Mouse (Mus musculus) spleen, adult 2 months (tissue): ENCODE results near the gene Tacr2.

ENCODE experiments used
- CTCF ChIP-seq: fragments of 200-500 bp; IDR thresholded peaks from 2 replicates; pipeline ENCODE4 v1.5.1; 2011; ENCODE audit warnings: mild to moderate bottlenecking, inconsistent platforms; ENCODE audit not compliant: insufficient read depth, insufficient read length, insufficient replicate concordance; ENCODE audit errors: extremely low read depth
- POLR2A ChIP-seq: fragments of 200-500 bp; IDR thresholded peaks from 2 replicates; pipeline ENCODE4 v1.6.1; 2011; ENCODE audit warnings: low read depth, low read length, inconsistent platforms

DNA sequence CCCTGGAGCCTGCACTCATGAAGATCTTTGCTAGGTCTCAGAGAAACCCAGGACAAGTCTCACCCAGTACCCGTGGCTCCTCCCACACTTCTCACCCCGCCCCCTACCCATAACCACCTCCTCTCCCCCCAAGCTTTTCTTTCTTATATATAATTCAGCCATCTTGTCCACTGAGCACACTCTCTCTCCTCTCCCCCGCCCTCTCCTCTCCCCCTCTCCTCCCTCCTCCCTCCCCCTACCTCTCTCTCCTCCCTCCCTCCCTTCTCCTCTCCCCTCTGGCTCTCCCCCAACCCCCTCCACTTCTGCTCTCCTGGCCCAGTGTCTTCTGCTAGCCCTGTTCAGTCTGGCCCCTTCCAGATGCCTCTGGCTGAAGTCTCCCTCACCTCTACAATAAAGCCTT lies 26.8 kb downstream of the Tacr2 start:
- TF ChIP-seq POLR2A (no peak), CTCF (no peak)
